14 mouse cellular contexts compared by ENCODE assay signal in the genomic region with DNA sequence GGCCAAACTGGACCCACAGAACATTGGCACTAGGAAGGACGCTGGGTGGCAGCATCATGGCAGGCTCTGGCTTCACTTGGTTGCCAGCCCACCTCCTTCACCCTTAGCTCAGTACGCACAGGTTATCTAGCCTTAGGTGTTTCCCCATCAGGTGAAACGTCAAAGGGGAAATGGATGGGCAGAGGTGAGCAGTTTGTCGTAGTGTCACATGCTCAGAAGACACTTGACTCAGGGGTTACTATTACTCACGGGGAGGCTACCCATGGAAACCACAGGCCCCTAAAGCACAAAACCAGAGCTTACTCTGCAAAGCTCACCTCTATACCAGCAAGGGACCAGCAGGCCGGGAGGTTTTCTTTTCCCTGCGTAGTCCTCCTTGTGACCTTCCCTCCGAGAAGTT.
"Had no signal": no experiment of that assay in that cellular context is flagged by ENCODE, and none has a peak within 500 bp of the region (broad histone marks: within the 10 kb centered on the region; RNA-seq: fewer than 3 reads in every experiment).

No protein-coding gene starts in this region.

- H3K4me3 ChIP-seq: midbrain, embryonic 10.5 days; midbrain, embryonic 12.5 days; midbrain, embryonic 15.5 days; neural tube, embryonic 12.5 days; stomach, embryonic 15.5 days had no signal

- H3K27me3 ChIP-seq: midbrain, embryonic 12.5 days; midbrain, embryonic 15.5 days; stomach, embryonic 15.5 days had no signal

- H3K4me2 ChIP-seq: lung, embryonic 14.5 days; midbrain, embryonic 12.5 days; midbrain, embryonic 15.5 days; neural tube, embryonic 12.5 days; stomach, embryonic 15.5 days had no signal

- DNase-seq: lung, adult 18-20 months; lung, embryonic 14.5 days; lung, postnatal 10 days; lung, postnatal 4 days; right cerebral cortex, postnatal 14 days; thymus, adult 2 months; thymus, postnatal 25 days; thymus, postnatal 4 days had no signal

- H3K9me3 ChIP-seq: midbrain, embryonic 10.5 days; midbrain, embryonic 12.5 days; midbrain, embryonic 15.5 days; neural tube, embryonic 12.5 days; stomach, embryonic 15.5 days had no signal

- H3K27ac ChIP-seq: midbrain, embryonic 10.5 days; midbrain, embryonic 12.5 days; midbrain, embryonic 15.5 days; neural tube, embryonic 12.5 days; stomach, embryonic 15.5 days; stomach, postnatal 0 days had no signal

- ATAC-seq: midbrain, embryonic 15.5 days had no signal

- H3K4me1 ChIP-seq: neural tube, embryonic 12.5 days; stomach, embryonic 15.5 days had no signal

- H3K36me3 ChIP-seq: midbrain, embryonic 10.5 days; midbrain, embryonic 12.5 days; midbrain, embryonic 15.5 days; neural tube, embryonic 12.5 days; stomach, embryonic 15.5 days had no signal

- H3K9ac ChIP-seq: lung, embryonic 14.5 days; midbrain, embryonic 12.5 days; midbrain, embryonic 15.5 days; neural tube, embryonic 12.5 days; stomach, embryonic 15.5 days had no signal
